Mouse (Mus musculus) ES-E14 (cell line): ENCODE measurements at regions not wholly inside any gene's neighbourhood (a gene's known extent, or its start where the extent isn't known, plus 50 kb on each side); places are given as distances from the start of the nearest gene placed in this dataset.

Source experiments
- DNase-seq: peaks from one replicate; pipeline ENCODE4 v3.0.0-alpha.2; 2013; ENCODE audit warnings: low read depth, low spot score
- H3K27ac ChIP-seq: 2 replicates; pipeline ENCODE4 v1.5.1; 2012; ENCODE audit warnings: low read depth, mild to moderate bottlenecking, low read length, moderate library complexity, mixed read lengths; ENCODE audit not compliant: poor library complexity, insufficient read depth, severe bottlenecking
- H3K36me3 ChIP-seq: 2 replicates; pipeline ENCODE4 v1.6.1; 2012; ENCODE audit warnings: mild to moderate bottlenecking, low read length, moderate library complexity, mixed read lengths; ENCODE audit not compliant: control insufficient read depth, poor library complexity, insufficient read depth, severe bottlenecking
- H3K4me1 ChIP-seq, 2 experiments: fragments of 150-350 bp in 1 of 2; sonication (generic) in 1 of 2; 2 replicates each; pipeline ENCODE4 v1.6.1; 2012; ENCODE audit warnings: low read length in 2 of 2, mild to moderate bottlenecking in 1 of 2, mixed read lengths in 1 of 2; ENCODE audit not compliant: control insufficient read depth in 2 of 2, insufficient read depth in 2 of 2, poor library complexity in 1 of 2
- H3K4me3 ChIP-seq, 2 experiments: fragments of 150-350 bp in 1 of 2; sonication (generic) in 1 of 2; 2 replicates each; pipeline ENCODE4 v1.5.1; 2012; ENCODE audit warnings: low read length in 2 of 2, low read depth in 1 of 2, mild to moderate bottlenecking in 1 of 2, mixed read lengths in 1 of 2; ENCODE audit not compliant: insufficient read depth in 1 of 2, poor library complexity in 1 of 2, severe bottlenecking in 1 of 2
- H3K9ac ChIP-seq: 2 replicates; pipeline ENCODE4 v1.6.1; 2012; ENCODE audit warnings: low read depth, mild to moderate bottlenecking, low read length, mixed read lengths; ENCODE audit not compliant: poor library complexity, insufficient read depth, severe bottlenecking
- H3K9me3 ChIP-seq: fragments of 150-350 bp; sonication (generic); 2 replicates; pipeline ENCODE4 v1.6.1; 2012; ENCODE audit warnings: low read depth, mild to moderate bottlenecking, low read length; ENCODE audit not compliant: control insufficient read depth, insufficient read depth
- CHD2 ChIP-seq: IDR thresholded peaks from 2 replicates; pipeline ENCODE4 v1.6.1; 2014; ENCODE audit warnings: mild to moderate bottlenecking, low read depth, low read length, inconsistent platforms
- HCFC1 ChIP-seq: IDR thresholded peaks from 2 replicates; pipeline ENCODE4 v1.6.1; 2012; ENCODE audit warnings: low read length, inconsistent platforms, borderline replicate concordance; ENCODE audit not compliant: insufficient read depth
- MAFK ChIP-seq: IDR thresholded peaks from 2 replicates; pipeline ENCODE4 v1.6.1; 2014; ENCODE audit warnings: mild to moderate bottlenecking, low read depth, low read length, inconsistent platforms; ENCODE audit not compliant: insufficient read depth
- ZC3H11A ChIP-seq: IDR thresholded peaks from 2 replicates; pipeline ENCODE4 v1.6.1; 2012; ENCODE audit warnings: low read depth, mild to moderate bottlenecking, inconsistent platforms, low read length, borderline replicate concordance
- ZNF384 ChIP-seq: IDR thresholded peaks from 2 replicates; pipeline ENCODE4 v1.6.1; 2012; ENCODE audit warnings: low read depth, low read length, inconsistent platforms
- in situ Hi-C, 2 experiments: fragments of 600-800 bp; cut with MboI; formaldehyde crosslinking; loops; one replicate each; pipeline ENCODE4 v1.15.1; 2025; ENCODE audit warnings: low sequenced_read_pairs in 2 of 2, inconsistent platforms in 1 of 2; ENCODE audit not compliant: unreplicated experiment in 2 of 2

DNA sequence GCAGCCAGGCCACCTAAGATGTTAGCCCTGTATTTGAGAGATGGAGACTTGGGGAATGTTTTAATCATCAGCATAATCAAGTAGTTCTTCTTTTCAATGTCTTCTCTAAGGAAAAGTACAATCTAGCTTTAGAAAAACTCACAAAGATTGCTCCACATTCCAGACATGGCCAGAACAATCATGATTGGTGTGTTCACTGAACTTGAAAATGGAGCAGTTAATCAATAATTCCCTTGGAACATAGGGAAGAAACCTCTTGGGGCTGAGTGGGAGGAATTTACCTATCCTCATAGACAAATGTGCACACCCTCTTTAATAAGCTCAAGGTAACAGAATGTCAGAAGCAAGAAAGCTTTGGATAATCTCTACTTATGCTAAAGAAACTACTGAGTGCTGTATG, 67.7 kb upstream of the Foxq1 start:
- TF ChIP-seq MAFK (no peak), ZC3H11A (no peak), HCFC1 (no peak), CHD2 (no peak), ZNF384 (no peak)
- Histone ChIP-seq H3K27ac (no peak overlapping the region), H3K9me3 (no peaks in the 10 kb centered on the region), H3K36me3 (no peaks in the 10 kb centered on the region), H3K9ac (no peak overlapping the region), H3K4me3 (no peak overlapping the region), H3K4me1 (no peaks in the 10 kb centered on the region)
- DNase-seq: no peak
- in situ Hi-C loops: no loop called here

DNA sequence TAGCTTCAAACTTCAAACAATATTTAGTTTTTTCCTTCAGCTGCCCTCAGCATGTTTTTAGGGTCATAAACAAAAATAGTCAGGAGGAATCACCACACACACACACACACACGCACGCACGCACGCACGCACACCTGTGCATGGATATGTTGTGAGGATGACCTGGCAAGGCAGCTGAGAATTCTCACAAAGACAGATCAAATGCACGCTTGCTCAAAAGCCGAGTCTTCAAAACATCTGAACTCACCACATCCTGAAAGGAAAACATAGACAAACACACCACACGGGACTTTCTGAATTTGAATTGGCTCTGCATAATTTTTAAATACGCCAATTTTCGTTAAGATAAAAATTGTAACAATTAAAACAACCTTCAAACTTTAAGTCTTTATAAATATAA, 52.7 kb upstream of the Foxq1 start:
- TF ChIP-seq ZNF384 (no peak), MAFK (no peak), HCFC1 (no peak)
- Histone ChIP-seq H3K9me3 (no peaks in the 10 kb centered on the region), H3K9ac (no peak overlapping the region), H3K27ac (no peak overlapping the region), H3K4me1 (no peaks in the 10 kb centered on the region), H3K4me3 (no peak overlapping the region), H3K36me3 (no peaks in the 10 kb centered on the region)
- DNase-seq: no peak
- in situ Hi-C loops: no loop called here

DNA sequence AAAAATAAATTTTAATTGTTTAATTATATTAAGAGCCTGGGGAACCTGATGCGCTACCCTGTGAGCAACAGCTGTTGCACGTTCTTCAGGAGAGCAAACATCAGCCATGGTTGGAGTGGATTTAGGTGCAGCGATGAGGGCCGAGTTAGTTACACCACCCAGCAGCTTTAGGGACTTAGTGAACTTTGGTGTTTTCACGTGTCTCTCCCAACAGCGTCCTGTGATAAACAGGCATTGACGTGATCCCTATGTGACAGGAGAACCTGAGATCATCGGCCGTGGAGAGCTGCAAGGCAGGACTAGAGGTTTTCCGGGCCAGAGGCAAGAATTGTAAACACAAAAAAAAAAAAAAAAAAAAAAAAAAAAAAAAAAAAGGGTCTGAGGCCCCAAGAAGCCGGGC, 52.1 kb upstream of the Foxq1 start:
- TF ChIP-seq CHD2: no peak
- TF ChIP-seq HCFC1: no peak
- no peak for TF ChIP-seq MAFK
- no peak for TF ChIP-seq ZC3H11A
- no peak for TF ChIP-seq ZNF384
- in situ Hi-C loops: no loop called here
- DNase-seq: no peak

DNA sequence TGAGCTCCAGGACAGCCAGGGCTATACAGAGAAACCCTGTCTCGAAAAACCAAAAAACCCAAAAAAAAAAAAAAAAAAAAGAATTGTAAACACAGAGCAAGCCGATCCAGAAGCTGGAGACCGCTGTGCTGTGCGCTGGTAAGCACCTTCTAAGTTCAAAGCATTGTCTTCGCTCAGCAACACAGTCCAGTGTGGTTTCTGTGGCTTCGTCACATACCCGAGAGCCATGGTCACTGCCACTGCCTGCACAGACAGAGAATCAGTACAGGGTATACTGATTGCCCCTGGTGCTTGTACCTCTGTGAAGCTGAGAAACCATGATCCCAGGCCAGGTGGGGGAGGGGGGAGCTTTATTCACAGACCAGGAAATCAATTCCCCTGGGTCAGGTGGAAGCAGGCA, 51.6 kb upstream of the Foxq1 start:
- Histone ChIP-seq H3K4me3 (no peak overlapping the region), H3K36me3 (no peaks in the 10 kb centered on the region), H3K27ac (no peak overlapping the region), H3K9me3 (no peaks in the 10 kb centered on the region), H3K9ac (no peak overlapping the region), H3K4me1 (no peaks in the 10 kb centered on the region)
- no peak for DNase-seq
- TF ChIP-seq ZNF384: no peak
- no peak for TF ChIP-seq MAFK
- TF ChIP-seq ZC3H11A: no peak
- no peak for TF ChIP-seq HCFC1
- no peak for TF ChIP-seq CHD2
- in situ Hi-C loops: no loop called here

More for the DNA sequence above, 52.1 kb upstream of the Foxq1 start:
- Histone ChIP-seq H3K9ac (no peak overlapping the region), H3K4me3 (no peak overlapping the region), H3K27ac (no peak overlapping the region), H3K9me3 (no peaks in the 10 kb centered on the region), H3K36me3 (no peaks in the 10 kb centered on the region), H3K4me1 (no peaks in the 10 kb centered on the region)

DNA sequence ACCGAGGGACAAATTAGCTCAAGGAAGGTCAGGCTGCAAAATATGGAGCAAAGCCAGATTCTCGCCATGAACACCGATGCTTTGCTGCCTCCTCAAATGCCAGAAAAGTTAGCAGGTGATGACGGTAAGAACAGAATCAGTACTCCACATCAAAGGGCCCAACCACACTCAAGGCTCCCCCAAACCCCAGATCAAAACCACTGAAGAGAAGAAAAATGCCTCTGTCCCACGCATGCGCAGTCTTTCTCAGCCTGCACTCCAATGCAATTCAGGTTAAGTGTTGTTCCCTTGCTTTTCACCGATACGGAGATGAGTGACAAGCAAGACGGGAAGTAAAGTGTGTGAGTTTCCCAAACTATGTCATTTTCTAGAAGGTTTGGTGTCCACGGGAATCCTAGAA, 50.5 kb upstream of the Foxq1 start:
- in situ Hi-C loops: no loop called here
- Histone ChIP-seq H3K4me3 (no peak overlapping the region), H3K4me1 (no peaks in the 10 kb centered on the region), H3K9me3 (no peaks in the 10 kb centered on the region), H3K27ac (no peak overlapping the region), H3K9ac (no peak overlapping the region), H3K36me3 (no peaks in the 10 kb centered on the region)
- TF ChIP-seq CHD2 (no peak), ZNF384 (no peak), MAFK (no peak), HCFC1 (no peak), ZC3H11A (no peak)
- no peak for DNase-seq
